Mouse (Mus musculus) kidney, embryonic 14.5 days (tissue): ENCODE data around the gene Bbx. TPM values are rescaled to one million over a fixed set of nuclear protein-coding genes. Genes with fewer than 3 reads are reported as not detected.

Source experiments
- ATAC-seq: fragments of 200-750 bp; cut with Nextera tagmentation; 2 replicates; pipeline ENCODE4 v1.8.0; 2017; ENCODE audit warnings: moderate number of reproducible peaks, mild to moderate bottlenecking, moderate TSS enrichment, moderate library complexity; ENCODE audit not compliant: low FRiP score, low TSS enrichment
- H3K27ac ChIP-seq: fragments of 300-500 bp; sonication (generic); 2 replicates; pipeline ENCODE4 v1.5.1; 2014; ENCODE audit warnings: low read depth, mild to moderate bottlenecking, low read length, moderate library complexity, mixed read lengths
- H3K27me3 ChIP-seq: fragments of 300-500 bp; sonication (generic); 2 replicates; pipeline ENCODE4 v1.6.1; 2014; ENCODE audit warnings: mild to moderate bottlenecking, low read length; ENCODE audit not compliant: control insufficient read depth, insufficient read depth
- H3K36me3 ChIP-seq: fragments of 300-500 bp; sonication (generic); 2 replicates; pipeline ENCODE4 v1.6.1; 2014; ENCODE audit warnings: low read length, mixed read lengths; ENCODE audit not compliant: control insufficient read depth, insufficient read depth
- H3K4me1 ChIP-seq: fragments of 300-500 bp; sonication (generic); 2 replicates; pipeline ENCODE4 v1.6.1; 2014; ENCODE audit warnings: low read length, mixed read lengths; ENCODE audit not compliant: control insufficient read depth, insufficient read depth
- H3K4me2 ChIP-seq: fragments of 300-500 bp; sonication (generic); replicated peaks from 2 replicates; pipeline ENCODE4 v1.6.1; 2014; ENCODE audit warnings: low read depth, mild to moderate bottlenecking, low read length
- H3K4me3 ChIP-seq: fragments of 300-500 bp; sonication (generic); 2 replicates; pipeline ENCODE4 v1.5.1; 2014; ENCODE audit warnings: mild to moderate bottlenecking, low read length
- H3K9ac ChIP-seq: fragments of 300-500 bp; sonication (generic); 2 replicates; pipeline ENCODE4 v1.6.1; 2014; ENCODE audit warnings: low read depth, mild to moderate bottlenecking, low read length, moderate library complexity
- H3K9me3 ChIP-seq: fragments of 300-500 bp; sonication (generic); 2 replicates; pipeline ENCODE4 v1.6.1; 2016; ENCODE audit warnings: low read length; ENCODE audit not compliant: control insufficient read depth
- WGBS: fragments of 180-500 bp; shearing (Covaris S2); extraction: QIAGEN DNeasy Blood & Tissue Kit; methylation state at CpG from one replicate; pipeline ENCODE4 v1.1.7; 2014; 5-methylcytosine and 5-hydroxymethylcytosine counted together
- polyA plus RNA-seq: library from polyadenylated mRNA; unstranded; fragments of >200 nt; fragmentation: Nextera tagmentation; extraction: Ambion mirVana; gene quantifications from 2 replicates; pipeline ENCODE4 v1.2.1, GENCODE M21; 2014

Bbx gene
- polyA plus RNA-seq, 1 experiment from 2014 or later: 64.9 TPM

GRCm38 (mm10) chr16:50242444-50242843 lies 189.7 kb downstream of the Bbx start:
- ATAC-seq: no peak
- no peak overlapping the region for H3K27ac ChIP-seq
- H3K27me3 ChIP-seq: no peaks in the 10 kb centered on the region
- H3K4me1 ChIP-seq: no peaks in the 10 kb centered on the region
- no peak overlapping the region for H3K4me2 ChIP-seq
- H3K9ac ChIP-seq: no peak overlapping the region
- no peak overlapping the region for H3K4me3 ChIP-seq
- peaks cover 7% of the 10 kb centered on the region; the same call in 1 of the 2 replicates for H3K36me3 ChIP-seq
- WGBS: 69% methylated on average over 4 of the region's 4 CpGs
- H3K9me3 ChIP-seq: no peaks in the 10 kb centered on the region

- Histone ChIP-seq H3K9ac (no peak overlapping the region), H3K27me3 (no peaks in the 10 kb centered on the region), H3K4me2 (no peak overlapping the region), H3K36me3 (peaks cover 11% of the 10 kb centered on the region; the same call in 1 of the 2 replicates), H3K9me3 (no peaks in the 10 kb centered on the region), H3K4me1 (no peaks in the 10 kb centered on the region), H3K27ac (no peak overlapping the region), H3K4me3 (no peak overlapping the region)
- peak; percentile 80 for ATAC-seq
- WGBS: 74% methylated on average over 3 of the region's 3 CpGs
These were observed 190.6 kb downstream of the Bbx start for GRCm38 (mm10) chr16:50241604-50242003.

GRCm38 (mm10) chr16:50235231-50235630 lies 197.0 kb downstream of the Bbx start:
- H3K9ac ChIP-seq: no peak overlapping the region
- ATAC-seq: peak; percentile 72; the same call in 1 of the 2 replicates
- no peak overlapping the region for H3K27ac ChIP-seq
- H3K36me3 ChIP-seq: peaks cover 13% of the 10 kb centered on the region
- H3K4me1 ChIP-seq: no peaks in the 10 kb centered on the region
- WGBS: 46% methylated on average over 3 of the region's 3 CpGs
- H3K9me3 ChIP-seq: no peaks in the 10 kb centered on the region
- no peak overlapping the region for H3K4me2 ChIP-seq
- no peak overlapping the region for H3K4me3 ChIP-seq
- no peaks in the 10 kb centered on the region for H3K27me3 ChIP-seq

- ATAC-seq: no peak
- Histone ChIP-seq H3K27ac (no peak overlapping the region), H3K4me1 (no peaks in the 10 kb centered on the region)
These were observed 201.6 kb downstream of the Bbx start for GRCm38 (mm10) chr16:50230624-50231023.

GRCm38 (mm10) chr16:50228833-50229232 lies 203.4 kb downstream of the Bbx start:
- Histone ChIP-seq H3K27ac (no peak overlapping the region), H3K27me3 (no peaks in the 10 kb centered on the region), H3K4me1 (no peaks in the 10 kb centered on the region), H3K4me2 (no peak overlapping the region), H3K36me3 (peaks cover 15% of the 10 kb centered on the region), H3K9ac (no peak overlapping the region), H3K9me3 (no peaks in the 10 kb centered on the region), H3K4me3 (no peak overlapping the region)
- ATAC-seq: no peak
- 100% methylated on average over 1 of the region's 1 CpGs for WGBS

More at GRCm38 (mm10) chr16:50230624-50231023, 201.6 kb downstream of the Bbx start:
- Histone ChIP-seq H3K36me3 (peaks cover 5% of the 10 kb centered on the region), H3K27me3 (no peaks in the 10 kb centered on the region), H3K9me3 (no peaks in the 10 kb centered on the region), H3K9ac (no peak overlapping the region), H3K4me2 (no peak overlapping the region), H3K4me3 (no peak overlapping the region)
- 90% methylated on average over 2 of the region's 2 CpGs for WGBS

GRCm38 (mm10) chr16:50226274-50226673 lies 205.9 kb downstream of the Bbx start:
- WGBS: 66% methylated on average over 1 of the region's 1 CpGs

GRCm38 (mm10) chr16:50224946-50225345 lies 207.2 kb downstream of the Bbx start:
- no peak for ATAC-seq
- no peak overlapping the region for H3K4me2 ChIP-seq
- no peaks in the 10 kb centered on the region for H3K27me3 ChIP-seq
- H3K27ac ChIP-seq: no peak overlapping the region
- H3K4me1 ChIP-seq: no peaks in the 10 kb centered on the region
- H3K9me3 ChIP-seq: no peaks in the 10 kb centered on the region
- 95% methylated on average over 3 of the region's 3 CpGs for WGBS
- no peak overlapping the region for H3K4me3 ChIP-seq
- H3K36me3 ChIP-seq: peaks cover 20% of the 10 kb centered on the region
- no peak overlapping the region for H3K9ac ChIP-seq

More at GRCm38 (mm10) chr16:50226274-50226673, 205.9 kb downstream of the Bbx start:
- Histone ChIP-seq H3K27me3 (no peaks in the 10 kb centered on the region), H3K4me3 (no peak overlapping the region), H3K36me3 (peaks cover 15% of the 10 kb centered on the region), H3K27ac (no peak overlapping the region), H3K9me3 (no peaks in the 10 kb centered on the region), H3K4me2 (no peak overlapping the region), H3K4me1 (no peaks in the 10 kb centered on the region), H3K9ac (no peak overlapping the region)
- no peak for ATAC-seq

- no peaks in the 10 kb centered on the region for H3K27me3 ChIP-seq
- no peak overlapping the region for H3K4me3 ChIP-seq
- 86% methylated on average over 8 of the region's 8 CpGs for WGBS
- no peak overlapping the region for H3K4me2 ChIP-seq
- peaks cover 28% of the 10 kb centered on the region for H3K36me3 ChIP-seq
- no peak overlapping the region for H3K9ac ChIP-seq
- H3K9me3 ChIP-seq: no peaks in the 10 kb centered on the region
- no peak for ATAC-seq
- no peak overlapping the region for H3K27ac ChIP-seq
- H3K4me1 ChIP-seq: no peaks in the 10 kb centered on the region
These were observed 211.3 kb downstream of the Bbx start for GRCm38 (mm10) chr16:50220734-50221501.

- H3K4me1 ChIP-seq: no peaks in the 10 kb centered on the region
- no peak for ATAC-seq
- H3K27me3 ChIP-seq: no peaks in the 10 kb centered on the region
- H3K4me2 ChIP-seq: no peak overlapping the region
- H3K9ac ChIP-seq: no peak overlapping the region
- H3K36me3 ChIP-seq: peaks cover 12% of the 10 kb centered on the region; the same call in 1 of the 2 replicates
- H3K4me3 ChIP-seq: no peak overlapping the region
- H3K9me3 ChIP-seq: no peaks in the 10 kb centered on the region
- H3K27ac ChIP-seq: no peak overlapping the region
These were observed 215.1 kb downstream of the Bbx start for GRCm38 (mm10) chr16:50217084-50217483.
